Mouse (Mus musculus) forebrain, embryonic 12.5 days (tissue): ENCODE results near the gene Rpl19. TPM values are rescaled to one million over a fixed set of nuclear protein-coding genes. Genes with fewer than 3 reads are reported as not detected.
A peak's percentile ranks its signal among the peaks of the same experiment; 100 is the strongest.

Experiments used
- ATAC-seq: fragments of 200-750 bp; cut with Nextera tagmentation; 2 replicates; pipeline ENCODE4 v1.8.0; 2017; ENCODE audit warnings: moderate TSS enrichment; ENCODE audit not compliant: low FRiP score
- H3K27ac ChIP-seq: fragments of 300-500 bp; sonication (generic); 2 replicates; pipeline ENCODE4 v1.5.1; 2016; ENCODE audit warnings: mild to moderate bottlenecking
- H3K27me3 ChIP-seq: fragments of 300-500 bp; sonication (generic); 2 replicates; pipeline ENCODE4 v1.6.1; 2016; ENCODE audit warnings: mild to moderate bottlenecking
- H3K36me3 ChIP-seq: fragments of 300-500 bp; sonication (generic); replicated peaks from 2 replicates; pipeline ENCODE4 v1.6.1; 2016; ENCODE audit warnings: mild to moderate bottlenecking
- H3K4me1 ChIP-seq: fragments of 300-500 bp; sonication (generic); 2 replicates; pipeline ENCODE4 v1.6.1; 2016
- H3K4me2 ChIP-seq: fragments of 300-500 bp; sonication (generic); 2 replicates; pipeline ENCODE4 v1.6.1; 2016; ENCODE audit warnings: mild to moderate bottlenecking, moderate library complexity
- H3K4me3 ChIP-seq: fragments of 300-500 bp; sonication (generic); replicated peaks from 2 replicates; pipeline ENCODE4 v1.5.1; 2016; ENCODE audit warnings: mild to moderate bottlenecking
- H3K9ac ChIP-seq: fragments of 300-500 bp; sonication (generic); 2 replicates; pipeline ENCODE4 v1.6.1; 2016; ENCODE audit warnings: mild to moderate bottlenecking
- H3K9me3 ChIP-seq: fragments of 300-500 bp; sonication (generic); 2 replicates; pipeline ENCODE4 v1.6.1; 2016
- WGBS: fragments of 180-500 bp; shearing (Covaris S2); methylation state at CpG from one replicate; pipeline ENCODE4 v1.1.7; 2016; 5-methylcytosine and 5-hydroxymethylcytosine counted together
- polyA plus RNA-seq: library from polyadenylated mRNA; unstranded; fragments of >200 nt; fragmentation: Nextera tagmentation; extraction: Ambion mirVana; gene quantifications from 2 replicates; pipeline ENCODE4 v1.2.1, GENCODE M21; 2016

The Rpl19 gene
- polyA plus RNA-seq: 737 and 747 TPM in 2 replicates

GRCm38 (mm10) chr11:98026570-98027296, at the start of gene Rpl19:
Rpl19 (plus strand) TSS chr11:98026710.
- Histone ChIP-seq H3K4me1 (peaks cover 36% of the 10 kb centered on the region), H3K27ac (peak within 1 kb of the TSS; percentile 86), H3K9me3 (no peaks in the 10 kb centered on the region), H3K4me2 (peak within 1 kb of the TSS; percentile 93), H3K27me3 (no peaks in the 10 kb centered on the region), H3K9ac (peak within 1 kb of the TSS; percentile 99), H3K4me3 (peak within 1 kb of the TSS; percentile 99), H3K36me3 (peaks cover 33% of the 10 kb centered on the region)
- ATAC-seq: peak; percentile 75
- WGBS: under 1% methylated on average over 69 of the region's 69 CpGs

DNA sequence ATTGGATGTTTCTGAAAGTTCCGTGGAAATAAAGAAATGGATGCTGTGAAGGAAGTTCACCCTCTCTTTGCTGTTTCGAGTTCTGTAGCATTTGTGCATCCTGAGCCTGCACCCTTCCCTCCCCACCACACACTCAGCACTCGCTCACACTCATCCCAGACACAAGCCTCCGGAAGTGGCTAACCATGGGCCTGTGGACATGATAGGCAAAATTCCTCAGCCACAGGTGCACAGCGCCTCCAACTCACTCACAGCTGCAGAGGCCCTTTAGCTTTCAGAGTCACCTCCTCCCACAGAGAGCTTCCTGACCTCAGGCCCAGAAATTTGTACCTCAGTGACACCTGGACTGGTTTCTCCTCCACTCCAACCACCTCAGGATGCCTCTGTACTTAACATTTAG, 48.7 kb upstream of the Rpl19 start:
- no peak overlapping the region for H3K4me2 ChIP-seq
- WGBS: 80% methylated on average over 5 of the region's 5 CpGs
- no peaks in the 10 kb centered on the region for H3K9me3 ChIP-seq
- H3K27me3 ChIP-seq: no peaks in the 10 kb centered on the region
- ATAC-seq: no peak
- H3K4me3 ChIP-seq: no peak overlapping the region
- no peak overlapping the region for H3K9ac ChIP-seq
- no peaks in the 10 kb centered on the region for H3K36me3 ChIP-seq
- H3K27ac ChIP-seq: no peak overlapping the region
- H3K4me1 ChIP-seq: no peaks in the 10 kb centered on the region

GRCm38 (mm10) chr11:97978392-97978791, 48.1 kb upstream of the Rpl19 start:
- no peaks in the 10 kb centered on the region for H3K36me3 ChIP-seq
- no peaks in the 10 kb centered on the region for H3K9me3 ChIP-seq
- no peaks in the 10 kb centered on the region for H3K4me1 ChIP-seq
- H3K27ac ChIP-seq: no peak overlapping the region
- H3K27me3 ChIP-seq: 0 out of 2 replicates have a peak, but pooled peaks cover 3% of the 10 kb centered on the region
- H3K4me3 ChIP-seq: no peak overlapping the region
- H3K9ac ChIP-seq: no peak overlapping the region
- WGBS: 90% methylated on average over 13 of the region's 13 CpGs
- ATAC-seq: no peak
- no peak overlapping the region for H3K4me2 ChIP-seq

DNA sequence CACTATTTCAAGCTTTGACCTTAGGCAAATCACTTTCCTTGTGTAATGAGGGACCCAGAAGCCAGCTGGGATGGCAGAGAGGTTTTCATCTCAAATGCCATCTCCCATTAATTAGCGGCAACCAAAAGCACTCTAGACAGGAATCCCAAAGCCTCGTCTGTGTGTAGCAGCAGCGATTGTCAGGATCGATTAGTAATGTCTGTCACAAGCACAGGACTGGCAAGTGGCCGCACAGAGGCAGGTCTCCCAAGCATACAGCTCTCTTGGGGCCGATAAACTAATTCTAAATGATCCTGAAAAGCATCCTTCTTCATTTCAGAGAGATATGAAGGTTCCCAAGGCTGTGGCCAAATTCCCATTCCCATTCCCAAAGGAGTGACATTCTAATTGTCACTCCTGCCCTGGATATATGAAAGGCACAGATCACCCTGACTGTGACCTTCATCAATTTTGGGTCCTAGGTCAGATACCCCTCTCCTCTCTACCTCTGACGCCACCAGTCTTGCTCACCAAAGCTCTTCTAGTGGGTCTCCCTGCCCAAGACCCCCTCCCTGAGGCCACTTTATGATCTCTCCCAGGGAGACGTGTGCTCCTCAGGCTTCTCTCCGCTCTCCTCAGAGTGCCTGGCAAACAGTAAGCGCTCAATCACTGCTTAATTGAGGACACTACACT, 46.5 kb upstream of the Rpl19 start:
- Histone ChIP-seq H3K27ac (no peak overlapping the region), H3K27me3 (peaks cover 18% of the 10 kb centered on the region), H3K4me3 (no peak overlapping the region), H3K4me2 (no peak overlapping the region), H3K9me3 (no peaks in the 10 kb centered on the region), H3K36me3 (no peaks in the 10 kb centered on the region), H3K4me1 (no peaks in the 10 kb centered on the region), H3K9ac (no peak overlapping the region)
- no peak for ATAC-seq
- 73% methylated on average over 10 of the region's 10 CpGs for WGBS

GRCm38 (mm10) chr11:97980531-97980966, 46.0 kb upstream of the Rpl19 start:
- Histone ChIP-seq H3K9ac (no peak overlapping the region), H3K9me3 (no peaks in the 10 kb centered on the region), H3K4me2 (no peak overlapping the region), H3K4me3 (no peak overlapping the region), H3K27ac (no peak overlapping the region), H3K27me3 (peaks cover 24% of the 10 kb centered on the region), H3K36me3 (no peaks in the 10 kb centered on the region), H3K4me1 (no peaks in the 10 kb centered on the region)
- no peak for ATAC-seq
- WGBS: 73% methylated on average over 9 of the region's 9 CpGs

- 94% methylated on average over 9 of the region's 9 CpGs for WGBS
- Histone ChIP-seq H3K4me3 (no peak overlapping the region), H3K4me2 (no peak overlapping the region), H3K9ac (no peak overlapping the region), H3K4me1 (peaks cover 13% of the 10 kb centered on the region), H3K36me3 (no peaks in the 10 kb centered on the region), H3K27me3 (peaks cover 42% of the 10 kb centered on the region), H3K9me3 (no peaks in the 10 kb centered on the region), H3K27ac (no peak overlapping the region)
- ATAC-seq: no peak
These were observed 43.8 kb upstream of the Rpl19 start for GRCm38 (mm10) chr11:97982721-97983120.

GRCm38 (mm10) chr11:97983506-97983905, 43.0 kb upstream of the Rpl19 start:
- Histone ChIP-seq H3K27ac (no peak overlapping the region), H3K4me1 (peaks cover 13% of the 10 kb centered on the region), H3K4me3 (no peak overlapping the region), H3K4me2 (no peak overlapping the region), H3K9ac (no peak overlapping the region), H3K27me3 (peaks cover 42% of the 10 kb centered on the region), H3K9me3 (no peaks in the 10 kb centered on the region), H3K36me3 (no peaks in the 10 kb centered on the region)
- ATAC-seq: no peak
- WGBS: 85% methylated on average over 3 of the region's 3 CpGs

- 77% methylated on average over 1 of the region's 1 CpGs for WGBS
These were observed 42.5 kb upstream of the Rpl19 start for GRCm38 (mm10) chr11:97983983-97984382.

DNA sequence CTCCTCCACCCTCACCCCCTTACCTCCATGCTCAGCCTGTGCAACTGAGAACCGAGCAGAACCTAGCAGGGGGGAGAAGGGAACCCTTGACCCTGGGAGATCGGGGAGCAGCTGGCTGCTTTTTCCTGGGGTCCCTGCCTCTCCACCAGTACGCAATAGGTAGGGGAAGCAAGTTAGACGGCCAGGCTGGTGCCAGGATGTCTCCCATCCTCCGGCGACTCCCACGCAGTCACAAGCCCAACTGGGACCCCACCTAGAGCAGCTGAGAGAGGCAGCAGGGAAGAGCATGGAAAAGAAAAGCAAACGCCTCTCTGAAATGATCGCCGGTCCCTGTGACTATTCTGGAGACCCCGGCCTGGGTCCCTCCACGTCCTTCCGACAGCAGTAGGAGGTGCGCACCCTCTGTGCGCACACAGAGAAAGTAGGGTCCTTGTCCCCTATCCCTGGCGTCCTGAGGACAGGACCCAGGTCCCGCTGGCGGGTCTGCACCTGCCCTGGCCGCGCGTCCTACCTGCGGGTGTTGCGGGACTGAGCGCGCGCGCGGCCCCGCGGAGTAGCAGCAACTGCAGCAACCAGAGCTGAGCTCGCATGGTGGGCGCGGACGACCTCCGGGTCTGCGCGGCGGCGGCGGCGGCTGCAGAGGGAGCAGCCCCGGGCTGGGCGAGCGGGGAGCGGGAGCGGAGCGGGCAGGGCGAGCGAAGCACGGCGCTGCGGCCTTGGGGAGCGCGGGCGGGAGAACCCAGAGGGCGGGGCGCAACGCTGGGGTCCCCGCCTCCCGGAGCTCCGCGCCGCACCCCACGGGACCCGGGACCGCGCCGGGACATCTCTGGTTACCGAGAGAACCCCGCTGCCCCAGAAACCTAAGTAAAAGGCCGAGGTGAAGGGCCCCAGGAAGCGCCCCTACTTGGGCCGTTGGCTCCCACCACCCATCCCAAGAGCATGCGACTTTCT, 40.5 kb upstream of the Rpl19 start, which contains the start of gene Plxdc1:
Gene Plxdc1 (minus strand): TSS at position 718 of the 951 bp plus-strand sequence.
- Histone ChIP-seq H3K9me3 (no peaks in the 10 kb centered on the region), H3K27me3 (peaks cover 53% of the 10 kb centered on the region)

More at GRCm38 (mm10) chr11:97983983-97984382, 42.5 kb upstream of the Rpl19 start:
- ATAC-seq: no peak
- H3K4me3 ChIP-seq: no peak overlapping the region
- no peak overlapping the region for H3K4me2 ChIP-seq
- no peaks in the 10 kb centered on the region for H3K9me3 ChIP-seq
- peaks cover 13% of the 10 kb centered on the region for H3K4me1 ChIP-seq
- H3K9ac ChIP-seq: no peak overlapping the region
- H3K27ac ChIP-seq: no peak overlapping the region
- H3K27me3 ChIP-seq: peaks cover 42% of the 10 kb centered on the region
- H3K36me3 ChIP-seq: no peaks in the 10 kb centered on the region

GRCm38 (mm10) chr11:97986738-97987465, 39.6 kb upstream of the Rpl19 start:
- ATAC-seq: no peak
- Histone ChIP-seq H3K4me2 (peak overlapping the region; percentile 84), H3K9ac (peak overlapping the region; percentile 61; the same call in 1 of the 2 replicates), H3K27ac (no peak overlapping the region), H3K9me3 (no peaks in the 10 kb centered on the region), H3K27me3 (peaks cover 53% of the 10 kb centered on the region), H3K36me3 (no peaks in the 10 kb centered on the region), H3K4me3 (peak overlapping the region; percentile 88), H3K4me1 (peaks cover 27% of the 10 kb centered on the region)
- WGBS: 24% methylated on average over 14 of the region's 17 CpGs

More for the DNA sequence above, 40.5 kb upstream of the Rpl19 start, which contains the start of gene Plxdc1:
- no peak for ATAC-seq
- Histone ChIP-seq H3K4me3 (peak within 1 kb of the TSS; percentile 88), H3K4me1 (peaks cover 27% of the 10 kb centered on the region), H3K9ac (peak within 1 kb of the TSS; percentile 61), H3K36me3 (no peaks in the 10 kb centered on the region), H3K4me2 (peak within 1 kb of the TSS; percentile 84), H3K27ac (no peak within 1 kb of the TSS)
- 2% methylated on average over 67 of the region's 74 CpGs for WGBS
